Mouse (Mus musculus) limb, embryonic 14.5 days (tissue): ENCODE results near the gene Zfp706. TPM values are rescaled to one million over a fixed set of nuclear protein-coding genes. Genes with fewer than 3 reads are reported as not detected.
A peak's percentile ranks its signal among the peaks of the same experiment; 100 is the strongest.

Experiments used
- ATAC-seq: fragments of 200-750 bp; cut with Nextera tagmentation; 2 replicates; pipeline ENCODE4 v1.8.0; 2017; ENCODE audit warnings: low read depth, moderate number of reproducible peaks, moderate TSS enrichment; ENCODE audit not compliant: low FRiP score
- DNase-seq: peaks from one replicate; pipeline ENCODE4 v3.0.0-alpha.2; 2015; ENCODE audit warnings: low spot score
- H3K27ac ChIP-seq: fragments of 300-500 bp; sonication (generic); replicated peaks from 2 replicates; pipeline ENCODE4 v1.5.1; 2014; ENCODE audit warnings: low read depth, mild to moderate bottlenecking, low read length, moderate library complexity, mixed read lengths
- H3K27me3 ChIP-seq: fragments of 300-500 bp; sonication (generic); 2 replicates; pipeline ENCODE4 v1.6.1; 2014; ENCODE audit warnings: low read length, mixed read lengths; ENCODE audit not compliant: control insufficient read depth, insufficient read depth
- H3K36me3 ChIP-seq: fragments of 300-500 bp; sonication (generic); 2 replicates; pipeline ENCODE4 v1.6.1; 2014; ENCODE audit warnings: mild to moderate bottlenecking, low read length, moderate library complexity, mixed read lengths; ENCODE audit not compliant: control insufficient read depth, insufficient read depth
- H3K4me1 ChIP-seq: fragments of 300-500 bp; sonication (generic); 2 replicates; pipeline ENCODE4 v1.6.1; 2014; ENCODE audit warnings: antibody characterized with exemption, low read length, mixed read lengths; ENCODE audit not compliant: control insufficient read depth, insufficient read depth
- H3K4me2 ChIP-seq: fragments of 300-500 bp; sonication (generic); replicated peaks from 2 replicates; pipeline ENCODE4 v1.6.1; 2014; ENCODE audit warnings: low read depth, mild to moderate bottlenecking, low read length, moderate library complexity; ENCODE audit not compliant: severe bottlenecking
- H3K4me3 ChIP-seq: fragments of 300-500 bp; sonication (generic); replicated peaks from 2 replicates; pipeline ENCODE4 v1.5.1; 2014; ENCODE audit warnings: low read length
- H3K9ac ChIP-seq: fragments of 300-500 bp; sonication (generic); 2 replicates; pipeline ENCODE4 v1.6.1; 2014; ENCODE audit warnings: mild to moderate bottlenecking, low read depth, low read length, moderate library complexity; ENCODE audit not compliant: severe bottlenecking
- H3K9me3 ChIP-seq: fragments of 300-500 bp; sonication (generic); 2 replicates; pipeline ENCODE4 v1.6.1; 2016; ENCODE audit warnings: low read length; ENCODE audit not compliant: control insufficient read depth
- POLR2A ChIP-seq: fragments of 200-500 bp; IDR thresholded peaks from 2 replicates; pipeline ENCODE4 v1.8.0; 2012; ENCODE audit warnings: inconsistent platforms, mild to moderate bottlenecking, moderate library complexity, borderline replicate concordance; ENCODE audit not compliant: insufficient read depth, insufficient read length; ENCODE audit errors: extremely low read depth
- WGBS: fragments of 180-500 bp; shearing (Covaris S2); extraction: QIAGEN DNeasy Blood & Tissue Kit; methylation state at CpG from one replicate; pipeline ENCODE4 v1.1.7; 2014; 5-methylcytosine and 5-hydroxymethylcytosine counted together
- polyA plus RNA-seq, 2 experiments: library from polyadenylated mRNA; depleted of rRNA in 1 of 2; stranded (reverse) in 1 of 2; unstranded in 1 of 2; fragments of >200 nt; fragmentation: Nextera tagmentation in 1 of 2; extraction: Ambion mirVana in 1 of 2; gene quantifications; 2 replicates each; pipeline versions ENCODE4 v1.2.1 to v1.2.3; 2012 to 2014

Zfp706 gene
- polyA plus RNA-seq (2012; rRNA removed): 69.7 and 98.3 TPM in 2 replicates
- polyA plus RNA-seq (2014; fragmentation: Nextera tagmentation; extraction: Ambion mirVana): 393 and 400 TPM in 2 replicates

DNA sequence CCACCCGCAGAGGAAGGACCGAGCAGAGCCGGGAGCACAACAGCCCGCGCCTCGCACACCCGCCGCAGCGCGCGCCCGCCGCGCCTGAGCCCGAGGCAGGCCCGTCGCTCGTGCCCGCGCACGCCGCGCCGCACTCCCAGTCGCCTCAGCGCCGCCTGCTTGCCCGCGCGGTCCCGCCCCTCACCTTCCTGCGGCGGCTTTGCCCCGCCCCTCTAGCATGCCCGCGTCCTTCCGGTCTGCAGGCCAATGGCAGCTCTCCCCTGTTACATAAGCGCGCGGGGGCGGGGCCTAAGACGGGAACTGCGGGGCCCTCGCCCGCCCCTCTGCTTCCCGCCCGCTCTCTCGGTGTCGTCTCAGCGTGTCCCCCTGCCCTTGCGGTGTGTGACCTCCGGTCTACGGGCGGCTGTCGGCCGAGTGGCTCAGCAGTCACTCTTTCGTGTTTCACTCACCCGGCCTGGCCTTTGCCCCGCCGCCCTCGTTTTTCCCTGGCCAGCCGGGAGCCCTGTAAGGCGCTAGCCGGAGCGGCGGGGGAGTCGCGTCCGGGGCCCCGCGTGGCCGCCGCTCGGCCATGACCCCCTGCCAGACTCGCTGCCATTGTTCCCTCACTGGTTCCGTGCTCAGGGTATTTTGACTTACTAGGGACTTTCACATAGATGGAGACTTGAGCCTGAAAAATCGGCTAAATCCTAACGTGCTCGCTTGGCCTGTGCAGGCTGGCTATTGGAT lies at the start of gene Zfp706:
Gene Zfp706 (minus strand): TSS at position 541 of the 726 bp plus-strand sequence.
- peak; percentile 99 for ATAC-seq
- under 1% methylated on average over 41 of the region's 79 CpGs for WGBS
- no peaks in the 10 kb centered on the region for H3K9me3 ChIP-seq
- H3K9ac ChIP-seq: peak within 1 kb of the TSS; percentile 98
- peaks cover 19% of the 10 kb centered on the region for H3K4me1 ChIP-seq
- TF ChIP-seq POLR2A: peak; percentile 84; the same call in 1 of the 2 replicates
- H3K4me3 ChIP-seq: peak within 1 kb of the TSS; percentile 91
- H3K4me2 ChIP-seq: peak within 1 kb of the TSS; percentile 73
- peak within 1 kb of the TSS; percentile 96 for H3K27ac ChIP-seq
- peak; percentile 96 for DNase-seq
- H3K27me3 ChIP-seq: no peaks in the 10 kb centered on the region
- H3K36me3 ChIP-seq: peaks cover 6% of the 10 kb centered on the region

GRCm38 (mm10) chr15:37054582-37054981 lies 47.0 kb upstream of the Zfp706 start:
- Histone ChIP-seq H3K27me3 (no peaks in the 10 kb centered on the region), H3K9ac (no peak overlapping the region), H3K9me3 (peaks cover 6% of the 10 kb centered on the region; the same call in 1 of the 2 replicates), H3K36me3 (no peaks in the 10 kb centered on the region), H3K4me2 (no peak overlapping the region), H3K4me1 (peaks cover 11% of the 10 kb centered on the region), H3K4me3 (no peak overlapping the region), H3K27ac (no peak overlapping the region)
- no peak for TF ChIP-seq POLR2A
- DNase-seq: no peak
- no peak for ATAC-seq
- WGBS: 94% methylated on average over 5 of the region's 5 CpGs

GRCm38 (mm10) chr15:37053085-37053762 lies 45.7 kb upstream of the Zfp706 start:
- peak overlapping the region; percentile 55; the same call in 1 of the 2 replicates for H3K27ac ChIP-seq
- H3K9ac ChIP-seq: no peak overlapping the region
- H3K9me3 ChIP-seq: peaks cover 6% of the 10 kb centered on the region; the same call in 1 of the 2 replicates
- H3K27me3 ChIP-seq: no peaks in the 10 kb centered on the region
- TF ChIP-seq POLR2A: no peak
- H3K36me3 ChIP-seq: no peaks in the 10 kb centered on the region
- H3K4me3 ChIP-seq: no peak overlapping the region
- WGBS: 18% methylated on average over 8 of the region's 8 CpGs
- ATAC-seq: peak; percentile 92
- H3K4me2 ChIP-seq: no peak overlapping the region
- H3K4me1 ChIP-seq: peaks cover 11% of the 10 kb centered on the region
- DNase-seq: peak; percentile 80

DNA sequence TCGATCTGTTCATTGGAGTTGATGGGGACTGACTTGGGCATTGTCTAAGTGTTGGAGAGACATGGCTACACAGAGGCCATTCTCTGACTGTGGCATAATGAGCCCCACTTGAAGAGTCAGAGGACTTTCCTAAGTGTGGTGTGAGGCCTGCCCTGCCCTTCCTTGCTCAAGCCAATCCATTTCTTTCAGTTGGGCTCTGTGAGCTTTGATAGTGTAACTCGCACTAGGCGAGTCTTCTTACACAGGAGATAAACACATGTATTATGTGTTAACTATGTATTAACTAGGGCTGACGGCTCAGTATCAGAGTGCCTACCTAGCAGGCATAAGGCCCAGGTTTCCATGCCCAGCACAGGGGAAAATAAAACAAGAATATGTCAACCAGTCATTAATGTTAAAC lies 39.8 kb upstream of the Zfp706 start:
- Histone ChIP-seq H3K4me2 (no peak overlapping the region), H3K27me3 (no peaks in the 10 kb centered on the region), H3K4me3 (no peak overlapping the region), H3K27ac (no peak overlapping the region), H3K4me1 (no peaks in the 10 kb centered on the region), H3K36me3 (no peaks in the 10 kb centered on the region), H3K9me3 (no peaks in the 10 kb centered on the region), H3K9ac (no peak overlapping the region)
- ATAC-seq: no peak
- 93% methylated on average over 4 of the region's 4 CpGs for WGBS
- no peak for TF ChIP-seq POLR2A
- no peak for DNase-seq

DNA sequence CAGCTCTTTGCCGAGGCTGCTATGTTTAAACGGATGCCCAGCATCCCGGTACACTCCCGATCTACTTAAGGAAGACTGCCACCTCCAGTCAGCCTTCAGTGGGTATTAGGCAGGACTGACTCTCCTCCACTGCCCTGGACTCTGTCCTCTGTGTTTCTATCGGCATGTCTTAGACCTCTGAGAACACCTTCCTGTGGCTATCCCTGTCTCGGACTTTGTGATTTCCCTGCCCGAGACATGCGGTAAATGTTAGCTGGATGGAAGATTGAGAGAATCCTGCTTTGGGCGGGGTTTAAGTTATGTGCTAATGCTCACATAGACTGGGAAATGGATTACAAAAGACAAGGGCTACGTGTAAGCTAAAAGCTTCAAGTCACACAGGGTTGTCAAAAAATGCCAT lies 39.0 kb upstream of the Zfp706 start:
- Histone ChIP-seq H3K9ac (no peak overlapping the region), H3K9me3 (no peaks in the 10 kb centered on the region), H3K4me1 (no peaks in the 10 kb centered on the region), H3K4me2 (no peak overlapping the region), H3K27me3 (no peaks in the 10 kb centered on the region), H3K4me3 (no peak overlapping the region), H3K36me3 (no peaks in the 10 kb centered on the region), H3K27ac (no peak overlapping the region)
- no peak for TF ChIP-seq POLR2A
- 92% methylated on average over 10 of the region's 10 CpGs for WGBS
- no peak for DNase-seq
- ATAC-seq: no peak
